Mouse (Mus musculus) lung, adult 2 months (tissue): Measurements from ENCODE around the gene Plekha6.

Experiments used
- CTCF ChIP-seq: fragments of 200-500 bp; IDR thresholded peaks from 2 replicates; pipeline ENCODE4 v1.5.1; 2011; ENCODE audit warnings: mild to moderate bottlenecking, low read length, control low read depth; ENCODE audit not compliant: insufficient read depth
- POLR2A ChIP-seq: fragments of 200-500 bp; IDR thresholded peaks from 2 replicates; pipeline ENCODE4 v1.6.1; 2011; ENCODE audit warnings: low read depth, mild to moderate bottlenecking, control low read depth, low read length, borderline replicate concordance; ENCODE audit errors: extremely low read depth

DNA sequence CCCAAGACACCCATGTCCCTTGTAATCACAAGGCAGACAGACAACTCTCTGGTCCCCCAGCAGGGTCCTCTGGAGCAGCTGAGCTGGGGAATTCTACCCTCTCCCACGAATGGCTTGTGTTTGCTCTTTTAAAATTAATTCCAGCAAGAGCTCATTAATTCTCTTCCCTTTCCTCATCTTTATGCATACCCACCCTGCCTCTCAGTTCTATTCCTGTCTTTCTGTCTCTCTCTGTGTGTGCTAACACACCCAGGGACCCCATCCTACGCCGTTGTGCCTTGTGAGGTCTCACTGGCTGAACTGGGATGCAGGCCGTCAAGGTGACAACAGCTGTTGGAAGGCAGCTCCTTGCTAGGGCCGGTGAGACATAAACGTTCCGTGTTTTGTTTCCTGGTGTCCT lies 35.7 kb downstream of the Plekha6 start:
- TF ChIP-seq CTCF (no peak), POLR2A (no peak)
